Mouse (Mus musculus): ENCODE measurements around the gene Dmrtc1c1.
"Not testable (repeated sequence)": the region's sequence is repeated elsewhere in the genome, so short reads cannot be mapped to it uniquely, and the experiment has no call there.

Dmrtc1c1 gene

GRCm38 (mm10) chrX:102802663-102803062 lies at the start of gene Dmrtc1c1:
TSS of gene Dmrtc1c1 (plus strand) at chrX:102802963.
- DNase-seq (ENCODE audit: low read depth) = not testable (repeated sequence)

- no peak for DNase-seq (ENCODE audit: low read depth)
Observed at GRCm38 (mm10) chrX:102765878-102766277, 36.9 kb upstream of the Dmrtc1c1 start.

- DNase-seq (ENCODE audit: low read depth) = no peak
Observed at GRCm38 (mm10) chrX:102812311-102812710, 9.5 kb downstream of the Dmrtc1c1 start.

GRCm38 (mm10) chrX:102854516-102854915 lies 51.8 kb downstream of the Dmrtc1c1 start, which contains the start of gene Dmrtc1c2:
TSS of gene Dmrtc1c2 (minus strand) at chrX:102854616.
- not testable (repeated sequence) for DNase-seq (ENCODE audit: low read depth)

Measured in fibroblast of lung, adult 2 months (primary cell).